In the genomic region with DNA sequence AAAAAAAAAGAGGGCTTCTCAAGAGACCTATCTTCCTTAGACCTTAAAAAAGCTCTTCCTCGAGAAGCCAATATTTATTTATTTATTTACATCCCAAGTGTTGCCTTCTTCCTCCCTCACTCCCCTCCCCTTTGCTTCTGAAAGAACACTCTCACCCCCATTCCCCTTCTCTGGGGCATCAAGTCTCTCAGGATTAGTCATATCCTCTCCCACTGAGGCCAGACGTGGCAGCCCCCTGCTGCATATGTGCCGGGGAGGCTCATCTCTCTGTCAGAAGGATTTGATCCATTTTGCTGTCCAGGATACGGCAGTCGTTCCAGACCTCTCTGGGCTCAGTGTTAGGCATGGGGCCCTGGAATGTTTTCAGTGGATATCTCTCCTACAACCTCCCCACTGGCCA, we compare ENCODE assay signal across 17 mouse cellular contexts.
"Had no signal": no experiment of that assay in that cellular context is flagged by ENCODE, and none has a peak within 500 bp of the region (broad histone marks: within the 10 kb centered on the region; RNA-seq: fewer than 3 reads in every experiment).

No protein-coding gene starts in this region.

- H3K9ac ChIP-seq: intestine, embryonic 15.5 days; liver, embryonic 14.5 days; lung, embryonic 15.5 days; midbrain, embryonic 12.5 days; midbrain, embryonic 15.5 days; neural tube, embryonic 12.5 days; neural tube, embryonic 15.5 days had no signal

- H3K4me1 ChIP-seq: intestine, embryonic 15.5 days; lung, embryonic 15.5 days; midbrain, embryonic 12.5 days; midbrain, embryonic 15.5 days; neural tube, embryonic 12.5 days; neural tube, embryonic 15.5 days had no signal

- H3K9me3 ChIP-seq: intestine, embryonic 15.5 days; lung, embryonic 15.5 days; midbrain, embryonic 12.5 days; midbrain, embryonic 15.5 days; neural tube, embryonic 12.5 days; neural tube, embryonic 15.5 days had no signal

- DNase-seq: kidney, adult 18-20 months; kidney, adult 9 months; kidney, postnatal 14 days; kidney, postnatal 4 days; lung, postnatal 10 days; right cerebral cortex, adult 18-20 months; right cerebral cortex, postnatal 14 days; right cerebral cortex, postnatal 4 days; thymus, postnatal 36 days had no signal

- H3K4me2 ChIP-seq: intestine, embryonic 15.5 days; lung, embryonic 15.5 days; midbrain, embryonic 12.5 days; midbrain, embryonic 15.5 days; neural tube, embryonic 12.5 days; neural tube, embryonic 15.5 days had no signal

- ATAC-seq: intestine, embryonic 15.5 days; midbrain, embryonic 15.5 days had no signal

- H3K36me3 ChIP-seq: intestine, embryonic 15.5 days; lung, embryonic 15.5 days; midbrain, embryonic 12.5 days; midbrain, embryonic 15.5 days; neural tube, embryonic 12.5 days; neural tube, embryonic 15.5 days had no signal

- H3K27me3 ChIP-seq: intestine, embryonic 15.5 days; lung, embryonic 15.5 days; megakaryocyte, embryonic 14.5 days; midbrain, embryonic 12.5 days; midbrain, embryonic 15.5 days; neural tube, embryonic 12.5 days; neural tube, embryonic 15.5 days had no signal

- H3K4me3 ChIP-seq: intestine, embryonic 15.5 days; lung, embryonic 15.5 days; megakaryocyte, embryonic 14.5 days; midbrain, embryonic 12.5 days; midbrain, embryonic 15.5 days; neural tube, embryonic 12.5 days; neural tube, embryonic 15.5 days had no signal

- H3K27ac ChIP-seq: intestine, embryonic 15.5 days; liver, embryonic 14.5 days; lung, embryonic 15.5 days; midbrain, embryonic 12.5 days; midbrain, embryonic 15.5 days; neural tube, embryonic 12.5 days; neural tube, embryonic 15.5 days had no signal
